Mouse (Mus musculus): ENCODE data around the gene Foxs1.
A peak's percentile ranks its signal among the peaks of the same experiment; 100 is the strongest.

Gene Foxs1

DNA sequence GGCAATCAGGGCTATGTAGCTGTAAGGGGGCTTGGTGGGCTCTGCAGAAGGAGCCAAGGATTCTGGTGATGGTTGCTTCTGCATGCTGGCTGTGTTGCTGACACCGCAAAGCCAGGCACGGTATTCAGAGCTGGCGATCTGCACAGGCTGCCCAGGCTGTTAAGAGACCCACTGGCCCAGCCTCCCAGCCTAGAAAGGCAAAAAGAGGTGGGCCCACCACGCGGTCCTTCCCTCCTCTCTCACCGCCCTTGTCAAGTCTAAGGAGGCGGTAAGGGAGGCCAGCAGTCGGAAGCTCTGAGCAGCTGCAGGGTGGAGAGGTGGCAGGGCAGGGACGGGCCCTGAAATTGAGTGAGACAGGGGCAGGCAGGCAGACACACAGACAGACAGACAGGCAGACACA, at the start of gene Foxs1:
Gene Foxs1, minus strand, starts transcription at position 161 of the 400 bp plus-strand sequence.
- no peak for DNase-seq

DNA sequence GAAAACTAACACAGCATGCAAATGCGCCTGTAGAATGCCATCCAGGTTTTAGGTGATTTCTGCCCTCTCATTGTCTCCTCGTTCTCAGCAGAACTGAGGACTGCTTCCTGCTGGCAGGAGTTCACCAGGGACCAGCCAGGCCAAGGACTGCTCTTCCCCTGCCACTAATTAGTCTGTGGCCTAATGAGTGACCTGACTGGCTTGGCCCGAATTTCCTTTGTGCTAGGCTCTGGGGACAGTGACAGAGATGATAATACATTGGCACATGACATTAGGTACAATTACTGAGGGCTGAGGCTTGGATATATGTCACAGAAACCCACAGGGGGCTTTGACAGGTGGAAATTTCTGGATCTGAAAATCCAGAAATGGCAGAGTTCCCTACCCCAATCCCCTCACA, 44.0 kb upstream of the Foxs1 start:
- no peak for DNase-seq

GRCm38 (mm10) chr2:152965555-152965954, 32.5 kb upstream of the Foxs1 start:
- no peak for DNase-seq

DNA sequence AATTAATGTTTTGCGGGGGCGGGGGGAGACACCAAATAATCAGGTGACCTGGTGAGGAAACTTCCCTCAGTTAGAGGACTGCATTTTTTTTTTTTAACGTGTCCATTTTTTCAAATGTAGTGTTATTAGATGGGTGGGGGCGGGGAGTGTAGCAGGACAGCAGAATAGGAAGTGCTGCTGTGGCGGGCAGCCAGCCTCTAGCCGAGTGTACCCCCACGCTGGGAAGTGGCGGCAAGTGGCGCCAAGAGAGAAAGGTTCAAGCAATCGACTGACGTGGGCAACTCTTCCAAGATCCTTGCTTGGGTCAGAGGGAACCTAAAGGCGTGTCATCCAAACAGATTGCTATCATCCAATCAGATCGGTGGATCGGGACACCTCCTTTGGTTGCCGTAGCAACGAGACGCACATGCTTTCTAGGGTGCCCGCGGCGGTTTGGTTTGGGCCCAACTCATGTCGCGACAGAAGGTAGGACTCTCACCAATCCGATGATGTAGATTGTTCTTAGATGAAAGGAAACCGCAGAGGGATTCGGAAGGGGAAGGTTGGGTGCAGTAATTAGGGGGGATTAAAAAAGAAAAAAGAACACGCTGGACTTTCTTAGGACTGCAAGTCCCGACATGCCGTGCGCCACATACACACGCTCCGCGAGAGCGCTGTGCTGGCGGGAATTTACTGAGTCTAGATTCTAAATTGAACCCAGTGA, 29.2 kb upstream of the Foxs1 start, which contains the start of gene Ttll9:
Gene Ttll9, plus strand, starts transcription at position 395 of the 703 bp plus-strand sequence.
- peak; percentile 86 for DNase-seq

GRCm38 (mm10) chr2:152958116-152958515, 25.1 kb upstream of the Foxs1 start:
- no peak for DNase-seq

DNA sequence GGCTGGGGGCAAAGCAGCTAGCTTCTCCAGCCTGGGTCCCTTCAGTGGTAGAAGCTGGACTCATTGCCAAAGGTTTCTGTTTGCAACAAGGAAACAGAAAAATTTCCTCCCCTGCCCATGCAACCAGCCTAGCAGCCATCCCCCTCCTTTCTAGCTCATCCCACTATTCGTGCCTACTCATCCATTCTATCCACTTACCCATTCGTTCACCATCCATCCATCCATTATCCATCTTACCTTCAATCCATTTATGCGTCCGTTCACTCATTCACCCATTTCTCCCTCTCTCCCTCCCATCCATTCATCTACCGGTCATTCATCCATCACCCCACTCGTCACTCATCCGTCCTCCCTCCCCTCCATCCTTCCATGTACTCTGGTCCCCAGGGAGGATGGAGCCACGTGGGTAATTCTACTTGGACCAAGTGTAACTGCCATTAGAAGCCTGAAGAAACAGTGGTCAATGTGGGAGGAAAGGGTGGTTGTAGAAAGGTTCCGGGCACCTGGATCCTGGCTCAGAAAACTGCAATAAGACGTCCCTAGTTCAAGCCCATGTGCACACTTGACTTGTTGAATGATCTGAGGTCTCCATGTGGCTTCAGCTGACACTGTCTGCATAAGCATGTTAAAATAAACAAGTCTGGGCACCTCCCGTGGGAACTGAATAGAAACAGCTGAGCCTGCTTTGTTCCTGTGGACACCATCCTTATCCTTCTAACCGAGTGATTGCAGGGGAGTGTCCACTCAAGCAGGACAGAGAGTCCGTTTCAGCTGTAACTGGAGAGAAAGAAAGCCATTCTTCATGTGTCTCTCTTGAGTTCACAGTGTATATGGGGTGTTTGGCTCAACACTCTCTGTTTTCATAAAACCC, 19.1 kb upstream of the Foxs1 start:
- no peak for DNase-seq

DNA sequence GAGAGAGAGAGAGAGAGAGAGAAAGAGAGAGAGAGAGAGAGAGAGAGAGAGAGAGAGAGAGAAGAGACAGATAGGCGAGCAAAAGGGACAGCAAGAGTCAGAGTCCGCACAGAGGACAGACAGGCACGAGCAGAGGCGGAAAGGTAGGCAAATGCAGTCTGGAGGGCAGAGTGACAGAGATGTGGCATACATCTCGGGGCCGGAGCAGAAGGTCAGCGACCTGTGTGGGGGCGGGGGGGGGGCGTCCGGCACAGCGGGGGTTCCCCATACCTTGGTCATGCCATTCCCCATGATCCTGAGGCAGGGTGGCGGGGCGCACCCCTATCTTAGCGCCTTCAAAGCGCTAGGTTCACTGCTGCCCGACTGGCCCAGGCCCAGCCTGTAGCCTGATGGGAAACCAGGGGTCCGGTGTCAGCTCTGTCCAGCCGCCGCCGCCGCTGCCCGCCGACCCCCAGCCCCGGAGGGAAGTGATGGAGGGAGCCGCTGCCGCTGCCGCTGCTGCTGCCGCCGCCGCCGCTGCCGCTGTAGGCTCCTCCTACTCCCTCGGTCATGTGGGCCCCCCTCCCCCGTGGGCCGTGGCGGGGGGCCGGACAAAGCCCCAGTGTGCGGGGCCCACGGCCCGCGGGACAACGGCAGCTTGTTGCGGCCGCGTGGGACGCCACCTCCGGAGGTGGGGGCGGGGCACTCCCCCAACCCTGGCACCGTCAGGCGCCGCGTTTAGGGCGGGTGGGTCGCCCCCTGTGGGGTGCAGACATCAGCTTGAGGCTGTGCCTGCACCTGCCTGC, 18.2 kb upstream of the Foxs1 start, which contains the start of gene Dusp15:
Gene Dusp15, minus strand, starts transcription at position 634 of the 785 bp plus-strand sequence.
- DNase-seq, result peak; percentile 79

DNA sequence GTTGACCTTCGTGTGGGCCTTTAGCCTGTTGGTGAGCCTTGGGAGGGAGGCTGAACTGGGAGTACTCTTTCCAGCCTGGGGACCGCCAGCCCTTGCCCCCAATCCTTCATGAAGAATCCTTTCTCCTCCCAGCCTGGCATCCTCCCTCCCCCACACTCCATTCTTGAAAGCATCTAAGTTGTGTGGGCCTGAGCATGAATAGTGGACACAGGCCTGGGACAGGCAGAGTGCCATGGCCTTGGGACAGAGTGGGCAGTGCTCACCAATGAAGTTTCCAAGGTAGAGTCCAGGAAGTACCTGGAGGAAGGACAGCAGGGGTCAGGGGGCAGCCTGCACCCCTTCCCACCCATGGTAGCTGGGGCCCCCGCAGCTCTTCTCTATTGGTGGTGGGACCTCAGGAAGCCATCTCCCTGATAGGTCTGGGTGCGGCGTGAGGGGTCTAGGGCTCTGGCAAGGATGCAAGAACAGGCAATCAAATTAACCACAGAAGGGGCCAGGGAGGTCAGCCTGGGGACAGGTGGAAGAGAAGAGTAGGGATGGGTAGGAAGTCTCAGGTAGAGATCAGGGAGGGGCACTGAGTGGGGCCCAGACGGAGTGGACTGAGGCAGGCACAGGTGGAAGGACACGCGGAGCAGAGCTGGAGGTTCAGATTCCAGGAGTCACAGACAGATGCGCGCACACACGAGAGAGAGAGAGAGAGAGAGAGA, 17.5 kb upstream of the Foxs1 start:
- no peak for DNase-seq

- no peak for DNase-seq
Observed at GRCm38 (mm10) chr2:152948438-152949020, 15.5 kb upstream of the Foxs1 start.

- DNase-seq, result no peak
Observed at GRCm38 (mm10) chr2:152947098-152947497, 14.1 kb upstream of the Foxs1 start.

DNA sequence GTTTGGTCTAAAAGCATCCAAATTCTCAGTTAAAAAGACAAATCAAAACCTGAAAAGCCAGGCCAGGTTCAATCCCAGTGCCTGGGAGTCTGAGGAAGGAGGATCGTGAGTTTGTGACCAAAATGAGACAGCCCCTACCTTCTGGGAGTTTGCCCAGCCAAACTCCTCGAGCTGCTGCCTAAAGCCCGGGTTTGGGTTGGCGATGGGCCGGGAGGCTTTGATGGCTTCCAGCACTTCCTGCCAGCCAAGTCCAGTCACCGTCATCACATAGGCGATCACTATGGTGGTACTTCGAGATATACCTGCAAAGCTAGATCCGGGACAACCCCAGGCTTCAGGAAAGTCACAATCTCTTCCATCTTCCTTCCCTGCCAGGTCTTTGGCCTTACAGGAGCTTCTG, 11.0 kb upstream of the Foxs1 start:
- no peak for DNase-seq

DNA sequence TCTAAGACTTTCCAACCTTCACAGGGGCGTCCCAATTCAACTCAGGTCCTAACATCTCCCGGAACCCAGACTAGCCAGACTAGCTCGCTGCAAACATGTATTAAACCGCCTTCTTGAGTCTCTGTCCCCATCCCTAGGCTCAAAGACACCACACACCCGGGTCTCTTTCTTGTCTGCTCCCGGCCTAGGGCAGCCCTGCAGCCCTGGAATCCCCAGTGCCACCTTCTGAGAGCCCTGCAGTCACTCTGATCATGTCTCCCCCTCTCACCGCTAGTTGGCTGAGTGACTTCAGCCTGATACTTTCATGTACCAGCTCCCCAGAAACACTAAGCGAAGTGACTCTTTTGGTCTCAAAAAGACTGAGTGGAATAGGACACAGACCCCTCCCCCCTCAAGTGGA, 10.6 kb upstream of the Foxs1 start:
- no peak for DNase-seq

DNA sequence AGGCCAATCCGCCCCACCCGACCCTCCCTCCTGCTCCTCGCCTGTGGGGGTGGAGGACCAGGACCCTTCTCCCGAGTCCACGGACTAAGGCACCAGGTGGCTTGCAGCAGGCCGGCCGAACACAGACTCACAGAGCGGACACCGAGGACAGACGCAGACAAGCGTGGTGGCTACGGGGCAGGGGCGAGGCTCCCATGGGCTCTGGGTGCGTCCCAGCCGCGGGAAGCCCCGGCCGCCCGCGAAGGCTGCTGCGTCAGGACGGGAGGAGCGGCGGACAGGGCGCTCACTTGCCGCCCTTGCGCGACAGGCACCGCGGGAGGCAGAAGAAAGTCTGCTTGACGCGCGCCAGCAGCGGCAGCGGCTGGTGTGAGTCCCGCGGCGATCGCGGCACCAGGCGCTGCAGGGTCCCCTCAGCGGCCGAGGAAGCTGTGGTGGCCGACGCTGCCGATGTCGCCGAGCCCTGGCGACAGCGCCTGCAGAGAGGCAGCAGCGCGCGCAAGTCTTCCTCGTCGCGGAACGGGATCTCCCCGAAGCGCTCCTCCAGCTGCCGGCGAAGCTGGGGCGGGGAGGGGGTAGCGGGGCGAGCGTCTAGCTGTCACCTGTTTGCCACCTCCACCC, 10.0 kb upstream of the Foxs1 start:
- peak; percentile 44 for DNase-seq

- DNase-seq, result no peak
Observed at GRCm38 (mm10) chr2:152941776-152942175, 8.8 kb upstream of the Foxs1 start.

DNA sequence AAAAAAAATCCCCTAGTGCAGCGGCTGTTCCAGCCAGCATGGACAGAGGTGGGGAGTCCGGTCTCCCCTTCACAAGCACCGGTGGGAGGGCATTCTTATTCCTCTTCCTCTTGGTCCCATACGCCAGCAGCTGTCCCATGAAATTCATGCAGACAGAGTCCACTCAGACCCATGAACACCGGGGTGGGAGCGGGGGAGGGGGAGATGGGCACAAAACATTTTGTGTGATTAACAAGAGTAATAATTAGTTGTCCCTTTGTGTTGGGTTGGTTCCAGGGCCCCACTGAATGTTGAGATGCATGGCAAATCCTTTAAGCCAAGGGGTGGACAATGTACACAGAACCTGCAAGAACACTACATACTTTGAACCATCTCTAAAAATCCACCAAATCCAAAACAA, 8.1 kb upstream of the Foxs1 start:
- no peak for DNase-seq

DNA sequence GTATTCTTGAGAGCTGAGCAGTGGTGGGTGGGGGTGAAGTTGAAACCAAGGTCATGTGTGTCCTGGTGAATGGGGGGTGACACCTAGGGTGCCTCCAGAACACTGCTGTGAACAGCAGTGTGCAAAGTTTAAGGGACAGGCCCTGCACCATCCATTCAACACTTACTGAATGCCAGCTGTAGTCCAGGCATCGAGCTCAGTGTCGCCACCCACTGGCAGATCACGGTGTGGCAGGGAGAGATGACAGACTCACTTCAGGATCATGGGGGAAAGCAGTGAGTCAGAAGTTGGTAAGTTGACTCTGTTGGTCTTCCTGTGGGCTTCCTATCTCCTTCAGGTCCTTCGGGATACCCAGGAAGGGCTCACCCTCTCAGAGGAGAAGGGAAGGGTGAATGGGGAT, 6.8 kb upstream of the Foxs1 start:
- no peak for DNase-seq

DNA sequence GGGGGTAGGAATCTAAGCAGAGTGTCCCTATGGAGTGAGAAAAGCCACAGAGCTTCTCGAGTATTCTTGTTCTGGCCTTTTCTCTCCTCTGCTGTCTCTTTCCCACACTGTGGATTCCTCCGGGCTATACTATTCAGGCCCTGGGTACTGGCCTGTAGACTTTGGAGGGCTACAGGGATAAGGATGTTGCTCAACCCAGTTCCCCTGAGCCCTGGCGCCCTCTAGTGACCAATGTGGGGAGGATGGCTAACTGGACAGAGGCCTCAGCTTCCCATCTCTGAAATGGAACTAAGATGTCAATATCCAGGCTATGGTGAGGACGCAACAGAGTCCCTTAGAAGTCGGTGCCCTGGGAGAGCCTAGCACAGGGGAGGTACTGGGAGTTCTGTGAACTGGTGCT, 606 bp upstream of the Foxs1 start:
- DNase-seq, result peak; percentile 25

DNA sequence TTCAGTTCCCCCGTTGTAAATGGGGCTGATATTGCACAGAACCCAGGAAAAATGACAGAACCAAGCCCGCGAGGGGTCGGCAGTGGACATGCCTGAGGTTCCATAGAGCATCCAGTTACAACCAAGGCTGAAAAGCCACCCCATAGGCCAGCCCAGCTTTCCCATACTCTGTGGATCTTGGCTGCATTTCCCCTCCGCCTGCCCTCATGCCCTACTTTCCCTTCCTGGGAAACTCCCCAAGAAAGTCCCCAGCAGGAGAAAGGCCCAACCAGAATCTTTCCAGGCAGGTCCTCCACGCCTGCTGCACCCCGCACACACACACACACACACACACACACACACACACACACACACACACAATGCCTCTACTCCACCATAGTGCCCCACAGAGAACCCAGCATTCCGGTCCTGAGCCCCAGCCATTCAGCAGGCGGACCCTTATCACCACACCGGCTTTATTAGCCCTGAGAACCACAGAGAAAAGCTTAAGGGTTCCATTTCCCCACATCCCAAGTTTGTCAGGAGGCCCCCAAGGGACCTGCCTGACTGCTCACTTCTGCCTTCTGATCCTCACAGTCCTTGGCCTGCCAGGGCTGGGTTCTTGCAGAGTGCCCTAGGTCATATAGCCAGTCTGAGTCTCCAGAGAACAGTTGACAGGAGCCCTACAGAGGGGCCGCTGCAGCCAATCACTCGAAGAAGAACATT, 1.4 kb downstream of the Foxs1 start:
- no peak for DNase-seq

GRCm38 (mm10) chr2:152930276-152930675, 2.7 kb downstream of the Foxs1 start:
- DNase-seq, result no peak

DNA sequence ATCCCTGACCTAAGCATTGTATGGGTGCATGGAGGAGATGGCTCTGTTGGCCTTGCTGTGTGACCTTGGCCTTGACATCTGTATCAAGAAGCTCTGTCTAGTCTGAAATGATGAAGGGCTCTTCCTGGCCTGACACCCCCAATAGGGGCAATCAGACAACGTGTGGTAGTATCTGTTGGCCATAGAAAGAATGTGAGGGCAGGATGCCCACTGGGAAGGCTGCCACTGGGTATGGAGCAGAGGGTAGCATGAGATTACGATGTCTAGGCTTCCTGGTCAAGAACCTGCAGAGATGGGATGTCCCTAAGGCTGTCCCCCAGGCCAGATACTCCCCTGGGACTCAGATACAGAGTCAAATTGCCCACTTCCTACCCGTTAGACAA, 4.0 kb downstream of the Foxs1 start:
- no peak for DNase-seq

All from right cerebral cortex, postnatal 25 days (tissue).